In the genomic region with DNA sequence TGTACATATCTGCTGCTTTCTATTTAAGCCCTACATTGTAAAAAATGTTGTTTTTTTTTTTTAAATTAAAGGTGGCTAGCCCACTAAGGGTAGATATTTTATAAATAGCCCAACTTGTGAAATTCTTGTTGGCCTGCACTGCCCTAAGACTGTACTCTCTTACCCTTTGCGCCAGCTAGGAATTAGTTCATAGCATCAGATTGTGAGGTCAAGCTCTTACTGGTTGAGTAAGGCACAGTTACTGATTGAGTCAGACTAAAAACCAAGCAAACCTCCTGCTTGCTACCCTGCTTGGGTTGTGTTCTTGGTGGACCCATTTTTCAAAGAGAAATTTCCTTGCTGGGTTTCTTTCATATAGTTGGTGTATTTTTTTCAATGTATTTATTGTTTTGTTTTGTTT, we compare ENCODE assay signal across 23 mouse cellular contexts. TPM values are rescaled to one million over a fixed set of nuclear protein-coding genes. Genes with fewer than 3 reads are reported as not detected.
DNase-seq lines count a peak whose midpoint lies in the region; ATAC-seq and TF ChIP-seq lines count a peak whose summit lies in the region.
"Had no signal": no experiment of that assay in that cellular context is flagged by ENCODE, and none has a peak within 500 bp of the region (broad histone marks: within the 10 kb centered on the region; RNA-seq: fewer than 3 reads in every experiment).

No protein-coding gene starts in this region.

- WGBS in bone marrow, adult 2 months, result 44% methylated on average over 1 of the region's 1 CpGs

- DNase-seq in heart, adult 11 months, result peak; percentile 41
- DNase-seq in heart, postnatal 36 days, result no peak
- DNase-seq in 416B (ENCODE audit: low read depth), result peak; percentile 51
- no peak for DNase-seq in MN1 (ENCODE audit: low spot score)
- DNase-seq: cerebellum, adult 8-10 months; cerebellum, postnatal 14 days; gastrocnemius, postnatal 10 days; heart, postnatal 4 days had no signal

- no peak overlapping the region for H3K4me3 ChIP-seq in bone marrow, adult 2 months (replicated peaks; ENCODE audit: control insufficient read depth, low read depth, low read length)
- H3K4me3 ChIP-seq: embryonic facial prominence, embryonic 13.5 days; forebrain, embryonic 12.5 days; heart, embryonic 13.5 days; hindbrain, embryonic 12.5 days had no signal

- TF ChIP-seq CTCF in bone marrow, adult 2 months (IDR thresholded peaks at IDR 0.05; ENCODE audit: control insufficient read depth, insufficient read depth, low read length), result no peak

- peak overlapping the region; percentile 86; the same call in 1 of the 2 replicates for H3K27ac ChIP-seq in bone marrow, adult 2 months (ENCODE audit: control insufficient read depth, insufficient read depth, low read depth, low read length, poor library complexity)
- H3K27ac ChIP-seq: embryonic facial prominence, embryonic 13.5 days; forebrain, embryonic 12.5 days; heart, embryonic 13.5 days; hindbrain, embryonic 12.5 days had no signal

- no peak for TF ChIP-seq POLR2A in bone marrow, adult 2 months (IDR thresholded peaks at IDR 0.05; ENCODE audit: borderline replicate concordance, control insufficient read depth, low read depth, low read length)

- peaks cover 1% of the 10 kb centered on the region; the same call in 1 of the 2 replicates for H3K4me1 ChIP-seq in bone marrow, adult 2 months (ENCODE audit: control insufficient read depth, insufficient read depth, low read length)
- H3K4me1 ChIP-seq: embryonic facial prominence, embryonic 13.5 days; forebrain, embryonic 12.5 days; heart, embryonic 13.5 days; hindbrain, embryonic 12.5 days had no signal

- intact Hi-C loops in heart, postnatal 36 days (cut with DNase I), result no loop called here

- peak; percentile 54 for ATAC-seq in megakaryocyte progenitor cell, adult 5-6 weeks (replicated peaks; ENCODE audit: poor library complexity)
- ATAC-seq: forebrain, embryonic 16.5 days; hindbrain, embryonic 16.5 days; inflammation-experienced regulatory T-cells, adult 6 months; intestine, postnatal 0 days had no signal

RNA-seq across cellular contexts. Expression of a gene that starts 8.5 kb away (rescaled TPM):
- 10 to 100 TPM; 75.4 to 89.0 TPM for total RNA-seq in heart, postnatal 36 days (2021)
- 170 and 358 TPM in 2 replicates for polyA plus RNA-seq in bone marrow, adult 2 months (2011; ENCODE audit: insufficient read depth, insufficient read length, low replicate concordance, missing spikeins)
- 1,747 and 1,792 TPM in 2 replicates for total RNA-seq in megakaryocyte progenitor cell, adult 5-6 weeks (2015)
- 99.3 and 111 TPM in 2 replicates for total RNA-seq in megakaryocyte progenitor cell, adult 5-6 weeks (2017)

RNA-seq across cellular contexts. Expression of a gene that starts 43.1 kb away (rescaled TPM):
- 100 to 1,000 TPM in 1 of 2 experiments, 10 to 100 TPM in 1; 87.6 to 103 TPM for total RNA-seq in heart, postnatal 36 days (2021)
- 70.0 and 138 TPM in 2 replicates for polyA plus RNA-seq in bone marrow, adult 2 months (2011; ENCODE audit: insufficient read depth, insufficient read length, low replicate concordance, missing spikeins)
- 146 and 155 TPM in 2 replicates for total RNA-seq in megakaryocyte progenitor cell, adult 5-6 weeks (2015)
- total RNA-seq in megakaryocyte progenitor cell, adult 5-6 weeks (2017), result 217 and 260 TPM in 2 replicates

RNA-seq across cellular contexts. Expression of a gene that starts 43.2 kb away (rescaled TPM):
- total RNA-seq in heart, postnatal 36 days (2021), result not detected
- not detected in 2 replicates for polyA plus RNA-seq in bone marrow, adult 2 months (2011; ENCODE audit: insufficient read depth, insufficient read length, low replicate concordance, missing spikeins)
- not detected in 2 replicates for total RNA-seq in megakaryocyte progenitor cell, adult 5-6 weeks (2015)
- not detected in 2 replicates for total RNA-seq in megakaryocyte progenitor cell, adult 5-6 weeks (2017)
- total RNA-seq: common myeloid progenitor, adult 5-6 weeks; ES-E14; gastrocnemius, postnatal 10 days; gastrocnemius, postnatal 4 days; heart, postnatal 4 days had no signal
- polyA plus RNA-seq: embryonic facial prominence, embryonic 13.5 days; forebrain, embryonic 12.5 days; forebrain, embryonic 16.5 days; frontal cortex, adult 2 months; heart, embryonic 13.5 days; heart, postnatal 0 days; hindbrain, embryonic 12.5 days; hindbrain, embryonic 16.5 days; inflammation-experienced regulatory T-cells, adult 6 months had no signal

Comparison
In these comparisons a context has a peak if more than half of its experiments do, and no peak if none do; other contexts are left out.
1. DNase-seq: peak in heart, adult 11 months (single experiment) and 416B (single experiment); none in heart, postnatal 36 days (0 of 2) and MN1 (single experiment).